Mouse (Mus musculus) testis, adult 2 months (tissue): ENCODE measurements at regions not wholly inside any gene's neighbourhood (a gene's known extent, or its start where the extent isn't known, plus 50 kb on each side); places are given as distances from the start of the nearest gene placed in this dataset.

ENCODE experiments used
- CTCF ChIP-seq: fragments of 200-500 bp; IDR thresholded peaks from 2 replicates; pipeline ENCODE4 v1.5.1; 2012; ENCODE audit warnings: low read depth, mild to moderate bottlenecking, inconsistent platforms, low read length, moderate library complexity; ENCODE audit not compliant: control insufficient read depth, insufficient read depth, insufficient replicate concordance
- POLR2A ChIP-seq: fragments of 200-500 bp; IDR thresholded peaks from 2 replicates; pipeline ENCODE4 v1.6.1; 2012; ENCODE audit warnings: low read depth, mild to moderate bottlenecking, inconsistent platforms, low read length, moderate library complexity; ENCODE audit not compliant: control insufficient read depth

GRCm38 (mm10) chr8:25463532-25463931, 639.4 kb upstream of the Adam5 start:
- TF ChIP-seq CTCF (no peak), POLR2A (no peak)
